Mouse (Mus musculus) fat pad, adult 2 months (tissue): Measurements from ENCODE around the gene Plekhn1.

Experiments
- DNase-seq: peaks from one replicate; pipeline ENCODE4 v3.0.0-alpha.2; 2011; ENCODE audit warnings: low read depth, low spot score; ENCODE audit errors: extremely low read depth

Plekhn1 gene

DNA sequence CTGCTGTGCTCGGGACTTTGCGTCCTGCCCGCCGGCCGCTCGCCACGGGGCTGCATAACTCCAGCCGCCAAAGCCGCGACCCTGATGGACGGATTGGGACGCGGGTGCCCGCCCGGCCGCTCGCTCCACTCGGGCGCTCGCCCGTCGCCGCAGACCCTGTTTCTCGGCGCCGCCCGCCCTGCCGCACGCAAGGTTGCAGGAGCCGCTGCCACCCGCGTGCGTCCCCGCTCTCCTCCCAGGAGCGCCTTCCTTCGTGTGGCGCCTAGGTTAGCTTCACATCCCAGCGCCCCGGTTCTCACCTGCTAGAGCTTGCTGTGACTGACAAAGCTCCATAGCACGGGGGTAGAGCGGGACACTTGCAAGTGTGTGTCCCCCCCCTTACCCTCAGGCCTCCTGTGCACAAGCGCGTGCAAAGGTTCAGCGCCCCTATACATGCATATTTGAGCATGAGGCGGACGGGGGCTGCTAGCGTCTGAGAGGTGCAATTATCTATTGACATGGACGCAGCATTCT, at the start of gene Plekhn1:
Plekhn1 (minus strand) TSS at position 157 of the 513 bp plus-strand sequence.
- no peak for DNase-seq

DNA sequence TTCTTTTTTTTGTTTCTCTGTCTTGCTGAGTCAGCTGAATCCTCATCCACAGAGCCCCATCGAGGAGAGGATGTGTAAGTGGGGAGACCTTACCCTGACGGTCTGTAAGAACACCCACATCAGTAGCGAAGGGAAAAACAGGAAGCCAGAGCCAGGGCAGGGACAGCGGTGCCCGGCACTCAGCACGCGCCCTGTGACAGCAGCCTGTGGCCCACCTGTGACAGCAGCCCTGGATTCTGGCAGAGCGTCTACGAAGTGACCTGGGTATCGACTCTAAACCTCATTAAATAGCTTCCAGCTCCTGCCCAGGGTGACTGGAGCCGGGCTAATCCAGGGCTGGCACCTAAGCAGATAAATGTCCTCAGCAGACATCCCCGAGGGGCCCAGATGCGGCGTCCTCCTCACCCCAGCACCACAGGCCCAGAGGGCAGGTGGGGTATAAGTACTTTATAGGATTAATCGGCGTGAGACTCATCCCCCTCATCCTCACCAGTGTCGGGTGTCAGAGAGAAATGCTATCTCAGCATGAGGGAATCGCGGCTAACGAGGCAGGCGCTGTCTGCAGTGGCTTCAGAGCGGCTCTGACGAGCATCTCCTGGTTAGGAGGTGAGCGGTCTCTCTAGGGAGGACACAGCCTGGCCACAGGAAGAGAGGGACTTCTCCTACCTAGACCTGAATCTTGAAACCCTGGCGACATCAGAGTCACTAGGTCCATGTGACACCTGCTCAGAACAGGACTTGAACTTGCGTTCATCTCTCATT, 20.6 kb upstream of the Plekhn1 start, which contains the start of gene Samd11:
Samd11 (minus strand) TSS at position 580 of the 762 bp plus-strand sequence.
- DNase-seq, result no peak

DNA sequence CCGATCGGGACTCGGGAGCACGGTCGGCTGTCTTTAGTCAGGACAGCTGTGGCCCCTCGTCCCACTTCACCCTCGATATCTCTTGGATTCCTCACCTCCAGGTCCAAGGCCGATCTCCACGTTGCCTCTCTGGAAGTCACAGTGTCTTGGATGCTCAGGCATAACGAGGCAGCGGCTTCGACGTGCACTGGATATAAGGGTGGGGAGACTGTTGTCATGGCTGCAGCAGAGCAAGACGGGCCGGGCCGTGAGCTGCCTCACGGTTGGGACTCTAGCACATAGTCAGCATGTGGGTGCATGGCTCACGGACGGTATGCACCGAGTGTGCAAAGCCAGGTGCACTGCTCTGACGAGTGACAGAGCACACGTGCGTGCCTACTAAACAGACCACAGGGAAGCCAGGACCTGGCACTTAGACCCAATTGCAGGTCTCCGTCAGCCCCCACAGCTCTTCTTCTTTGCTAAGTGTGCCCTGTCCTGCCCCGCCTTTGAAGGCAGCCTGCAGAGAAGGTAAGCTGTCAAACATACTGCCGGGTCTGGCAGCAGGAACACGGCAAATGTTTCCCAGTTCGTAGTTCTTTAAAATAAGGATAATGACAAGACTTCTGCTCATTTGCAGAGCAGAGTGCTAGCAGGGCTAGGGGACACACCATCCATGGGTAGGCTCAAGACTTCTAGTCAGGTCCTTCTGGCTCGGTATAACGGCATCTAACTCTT, 19.9 kb upstream of the Plekhn1 start:
- no peak for DNase-seq

DNA sequence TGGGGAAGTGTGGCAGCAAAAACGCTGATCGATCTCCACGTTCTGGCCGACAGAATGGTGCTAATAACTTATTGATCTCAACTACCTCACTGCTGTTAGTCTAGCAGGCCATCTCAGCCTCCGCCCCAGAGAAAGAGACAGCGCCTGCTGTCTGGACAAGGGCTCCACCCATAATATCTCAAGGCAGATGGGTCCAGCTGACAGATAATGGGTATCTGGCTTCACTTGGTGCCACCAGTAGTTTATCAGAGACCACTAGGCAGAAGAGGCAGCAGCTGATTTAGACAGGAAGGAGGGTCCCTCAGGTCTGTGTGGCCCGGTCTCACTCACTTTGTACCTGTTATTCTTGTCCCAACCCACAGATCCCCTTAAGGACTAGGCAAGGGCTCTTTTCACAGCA, 18.4 kb upstream of the Plekhn1 start:
- no peak for DNase-seq

DNA sequence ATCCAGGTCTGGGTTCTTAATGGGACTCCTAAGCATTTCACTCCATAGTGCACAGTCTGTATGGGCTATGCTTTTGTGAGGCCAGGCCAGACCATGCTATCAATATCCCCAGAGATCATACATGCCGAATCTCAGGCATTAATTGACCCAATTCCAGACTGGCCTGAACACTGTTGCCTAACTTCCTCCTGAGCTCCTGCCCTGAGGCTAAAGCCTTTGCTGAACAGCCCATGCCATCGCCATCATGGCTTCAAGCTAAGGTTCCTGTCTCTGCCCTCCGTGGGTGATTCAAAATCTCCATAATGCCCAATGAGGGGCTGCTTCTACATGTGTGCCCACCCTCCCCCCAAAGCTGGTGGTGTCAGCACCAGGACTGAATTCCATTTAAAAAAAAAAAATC, 18.0 kb upstream of the Plekhn1 start:
- DNase-seq, result no peak

DNA sequence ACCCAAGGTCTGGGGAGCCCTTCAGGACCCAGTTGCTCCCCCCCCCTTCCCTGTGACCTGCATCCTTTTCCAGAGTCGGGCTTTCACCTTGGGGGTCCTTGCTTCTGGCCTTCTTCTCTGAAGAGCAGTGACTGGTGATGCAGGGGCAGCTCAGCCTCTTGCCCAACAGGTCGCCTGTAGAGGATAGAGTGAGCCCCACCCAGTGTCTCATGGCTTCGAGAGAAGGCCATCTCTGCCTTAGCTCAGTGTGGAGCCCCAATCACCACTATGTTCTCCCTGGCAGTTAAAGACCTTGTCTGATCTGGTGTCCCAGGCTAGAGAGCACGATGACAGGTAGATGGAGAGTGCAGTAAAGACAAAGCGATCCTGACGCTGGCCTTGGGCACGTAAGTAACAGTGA, 17.5 kb upstream of the Plekhn1 start:
- no peak for DNase-seq

DNA sequence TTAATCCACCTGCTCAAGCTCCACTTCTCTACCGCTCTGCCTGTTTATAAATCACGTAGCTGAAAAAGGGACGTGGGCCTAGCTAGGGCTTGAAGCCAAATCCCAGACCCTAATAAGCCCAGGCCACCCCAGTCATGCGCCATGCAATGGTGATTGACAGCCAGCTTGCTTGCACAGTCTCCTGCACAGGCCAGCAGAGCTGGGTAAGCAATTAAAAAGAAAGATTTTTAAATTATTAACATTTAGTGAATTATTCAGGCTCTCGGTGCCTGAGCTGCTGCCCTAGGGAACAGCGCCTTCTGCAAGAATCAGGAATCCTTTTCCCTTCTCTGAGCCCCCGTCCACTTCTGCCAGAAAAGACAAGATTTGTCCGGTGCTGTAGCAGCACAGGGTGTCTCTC, 16.4 kb upstream of the Plekhn1 start:
- DNase-seq, result no peak

DNA sequence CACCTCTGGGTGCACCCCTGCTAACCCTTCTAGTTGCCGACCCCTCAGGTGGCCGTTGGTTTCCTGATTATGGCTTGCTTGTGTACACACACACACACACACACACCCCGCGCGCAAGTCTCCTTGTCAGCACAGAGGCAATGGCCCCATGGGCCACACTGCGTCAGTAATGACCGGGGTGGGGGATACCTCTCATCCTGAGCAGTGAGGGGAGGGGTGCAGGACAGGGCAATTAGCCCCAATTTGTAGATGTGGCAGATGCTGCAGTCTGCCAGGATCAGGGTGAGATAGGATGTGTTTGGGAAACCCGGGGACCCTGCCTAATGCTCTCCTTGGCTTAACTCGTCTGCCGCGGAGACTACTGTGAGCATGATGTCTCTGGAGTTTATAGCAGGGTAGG, 14.9 kb upstream of the Plekhn1 start:
- no peak for DNase-seq

DNA sequence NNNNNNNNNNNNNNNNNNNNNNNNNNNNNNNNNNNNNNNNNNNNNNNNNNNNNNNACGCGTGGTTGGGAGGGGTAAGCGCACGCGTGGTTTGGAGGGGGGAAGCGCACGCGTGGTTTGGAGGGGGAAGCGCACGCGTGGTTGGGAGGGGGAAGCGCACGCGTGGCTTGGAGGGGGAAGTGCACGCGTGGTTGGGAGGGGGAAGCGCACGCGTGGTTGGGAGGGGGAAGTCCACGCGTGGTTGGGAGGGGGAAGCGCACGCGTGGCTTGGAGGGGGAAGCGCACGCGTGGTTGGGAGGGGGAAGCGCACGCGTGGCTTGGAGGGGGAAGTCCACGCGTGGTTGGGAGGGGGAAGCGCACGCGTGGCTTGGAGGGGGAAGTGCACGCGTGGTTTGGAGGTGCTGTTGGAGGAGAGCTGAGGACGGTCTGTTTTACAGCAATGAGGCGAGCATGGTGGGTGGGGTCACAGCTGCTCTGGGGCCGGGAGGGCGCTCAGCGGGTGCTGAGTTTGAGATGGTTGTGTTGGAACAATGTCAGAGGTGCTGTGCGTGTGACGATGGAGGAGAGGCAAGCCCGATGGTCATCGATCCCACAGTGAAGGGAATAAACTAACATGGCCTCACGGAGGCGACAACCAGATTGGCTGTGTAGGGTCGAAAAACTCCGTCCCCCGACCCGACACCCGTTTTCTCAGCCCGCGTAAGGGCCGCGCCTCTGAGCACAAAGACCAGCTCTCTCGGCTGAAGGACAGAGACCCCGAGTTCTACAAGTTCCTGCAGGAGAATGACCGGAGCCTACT, 2.2 kb upstream of the Plekhn1 start:
- DNase-seq, result no peak

DNA sequence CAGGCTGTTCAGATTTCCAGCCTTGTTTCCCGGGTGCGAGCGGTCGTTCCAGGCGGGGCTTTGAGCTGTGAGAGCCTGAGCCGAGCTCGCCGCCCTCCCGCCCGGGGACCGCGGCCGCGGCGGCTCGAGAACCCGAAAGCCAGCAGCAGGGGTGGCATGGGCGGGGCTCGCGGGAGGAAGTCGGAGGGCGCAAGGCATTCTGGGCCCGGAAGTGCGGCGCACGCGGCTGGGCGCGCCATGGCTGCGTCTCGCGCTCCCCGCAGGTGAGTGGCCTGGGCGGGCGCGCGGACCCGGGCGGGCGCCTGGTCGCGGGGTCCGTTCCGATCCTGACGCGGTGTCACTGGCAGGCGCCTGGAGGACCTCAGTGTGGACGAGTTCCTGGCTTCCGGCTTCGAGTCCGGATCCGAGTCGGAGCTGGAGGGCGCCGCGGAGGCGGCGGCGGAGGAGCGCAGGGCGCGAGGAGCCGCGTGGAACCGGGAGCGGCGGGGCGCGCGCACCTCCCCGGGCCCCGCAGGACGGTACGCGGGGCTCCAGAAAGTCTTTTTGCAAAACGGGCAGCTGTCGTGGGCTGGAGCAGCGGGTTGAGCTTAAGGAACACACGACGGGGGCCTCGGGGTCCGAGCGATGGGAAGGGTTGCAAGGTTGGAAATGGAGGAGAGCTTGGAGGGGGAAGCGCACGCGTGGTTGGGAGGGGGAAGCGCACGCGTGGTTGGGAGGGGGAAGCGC, 1.3 kb upstream of the Plekhn1 start, which contains the start of gene Noc2l:
Noc2l (plus strand) TSS at position 203 of the 726 bp plus-strand sequence.
- DNase-seq, result no peak

DNA sequence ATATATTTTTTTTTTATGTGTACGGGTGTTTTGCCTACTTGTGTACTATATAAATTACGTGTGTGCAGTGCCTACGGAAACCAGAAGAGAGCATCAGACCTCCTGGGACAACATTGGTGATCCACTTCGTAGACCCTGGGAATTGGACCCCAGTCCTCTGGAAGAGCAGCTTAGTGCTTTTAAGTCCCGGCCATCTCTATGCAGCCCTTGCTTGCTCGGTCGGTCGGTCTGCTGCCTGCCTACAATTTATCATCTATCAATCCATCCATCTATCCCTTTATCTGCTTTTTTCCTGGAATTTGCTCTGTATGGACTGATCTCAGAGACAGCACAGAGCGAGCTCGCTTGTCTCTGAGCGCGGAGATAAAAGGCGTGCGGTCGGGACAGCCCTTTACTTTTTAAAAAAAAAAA, 708 bp upstream of the Plekhn1 start:
- no peak for DNase-seq

DNA sequence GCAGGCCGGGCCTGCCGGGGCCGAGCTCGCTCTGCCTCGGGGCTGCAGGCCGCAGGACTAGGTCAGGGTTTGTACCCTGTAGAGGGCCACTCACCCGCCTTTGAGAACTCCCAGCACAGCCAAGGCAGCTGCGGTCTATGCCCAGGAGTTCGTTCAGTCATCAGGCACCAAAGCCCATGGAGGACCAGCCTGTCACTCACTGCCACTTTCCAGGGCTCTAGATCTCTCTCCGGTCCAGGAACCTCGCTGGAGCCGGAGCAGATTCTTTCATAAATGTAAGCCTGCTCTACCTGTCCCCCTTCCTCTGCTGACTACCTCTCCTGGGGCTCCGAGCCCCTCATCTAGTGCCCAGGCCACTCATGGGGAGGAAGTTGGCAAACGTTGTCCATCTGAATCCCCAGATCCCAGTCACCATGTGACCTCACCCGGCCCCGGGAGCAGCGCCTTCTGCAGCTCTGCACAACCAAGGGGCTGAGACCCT, 596 bp downstream of the Plekhn1 start:
- no peak for DNase-seq

DNA sequence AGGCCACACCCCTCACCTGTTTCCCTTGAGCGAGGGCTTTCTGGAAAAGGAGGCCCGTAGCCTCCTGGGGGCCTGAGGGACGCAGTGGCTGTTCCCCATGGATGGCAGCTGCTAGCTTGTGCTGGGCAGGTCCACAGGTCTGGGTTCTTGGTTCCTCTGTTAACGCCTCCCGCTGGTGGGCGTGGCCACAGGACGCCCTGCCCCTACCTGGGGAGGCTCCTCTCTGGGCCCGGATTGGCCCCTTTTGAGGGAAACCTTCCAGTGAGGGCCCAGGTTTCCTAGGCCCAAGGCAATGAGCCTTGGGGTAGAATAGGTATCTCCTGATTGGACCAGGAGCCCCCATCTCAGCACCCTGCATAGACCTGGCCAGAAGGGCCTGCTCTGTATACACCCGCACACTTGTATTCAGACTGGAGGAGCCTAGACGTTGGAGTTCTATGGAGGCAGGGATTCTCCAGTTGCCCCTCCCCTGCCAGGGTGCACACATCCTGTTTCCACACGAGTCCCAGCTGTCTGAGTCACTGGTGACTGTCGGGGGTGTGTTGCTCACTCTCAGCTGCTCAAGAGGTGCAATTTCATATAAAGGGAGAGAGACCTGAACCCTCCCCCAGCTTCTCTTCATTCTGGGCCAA, 6.1 kb downstream of the Plekhn1 start:
- no peak for DNase-seq

DNA sequence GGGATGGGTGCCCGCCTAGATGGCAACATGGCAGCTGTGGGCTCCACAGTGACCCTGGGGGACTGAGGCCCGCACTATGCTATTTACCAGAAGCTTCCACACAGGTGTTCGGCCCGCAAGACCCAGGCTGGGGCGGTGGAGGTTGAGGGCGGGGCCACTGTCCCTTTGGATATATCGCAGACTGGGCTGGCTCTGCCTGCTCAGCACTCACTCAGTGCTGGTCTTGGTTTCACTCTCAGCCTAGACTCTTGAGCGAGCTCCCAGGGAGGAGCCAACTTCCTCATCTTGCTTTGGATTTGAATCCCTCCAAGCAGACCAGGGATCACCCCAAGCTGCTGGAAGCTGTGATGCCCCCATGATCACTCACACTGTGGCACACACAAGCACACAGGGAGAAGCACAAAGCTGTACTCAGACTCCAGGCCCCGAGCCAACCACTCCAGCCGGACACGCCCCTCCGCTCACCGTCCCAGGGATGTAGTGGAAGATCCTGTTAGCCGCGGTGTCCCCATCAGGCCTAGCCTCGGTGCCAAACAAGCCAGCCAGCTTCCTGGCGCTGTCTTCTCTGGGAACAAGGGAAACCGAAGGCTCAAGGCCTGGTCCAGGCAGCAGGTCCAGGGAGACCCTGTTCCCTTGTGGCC, 6.8 kb downstream of the Plekhn1 start:
- DNase-seq, result no peak

DNA sequence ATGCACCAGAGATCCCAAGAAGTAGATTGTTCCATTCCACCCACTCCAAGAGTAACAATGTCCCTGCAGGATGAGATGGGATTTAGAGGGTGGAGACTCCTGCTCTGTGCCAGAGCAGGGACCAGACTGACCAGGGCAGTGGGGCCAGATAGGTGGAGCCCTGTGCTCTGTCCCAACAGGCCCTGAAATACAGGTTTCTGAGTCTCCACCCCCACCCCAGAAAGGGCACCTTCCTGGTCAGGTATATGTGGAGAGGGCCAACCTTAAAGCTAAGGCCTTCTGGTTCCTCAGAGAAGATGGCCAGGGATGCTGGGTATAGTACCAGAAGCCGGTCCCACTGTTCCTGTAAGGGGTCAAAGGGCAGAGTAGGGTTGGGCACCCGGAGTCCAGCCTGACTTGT, 10.4 kb downstream of the Plekhn1 start:
- DNase-seq, result no peak

DNA sequence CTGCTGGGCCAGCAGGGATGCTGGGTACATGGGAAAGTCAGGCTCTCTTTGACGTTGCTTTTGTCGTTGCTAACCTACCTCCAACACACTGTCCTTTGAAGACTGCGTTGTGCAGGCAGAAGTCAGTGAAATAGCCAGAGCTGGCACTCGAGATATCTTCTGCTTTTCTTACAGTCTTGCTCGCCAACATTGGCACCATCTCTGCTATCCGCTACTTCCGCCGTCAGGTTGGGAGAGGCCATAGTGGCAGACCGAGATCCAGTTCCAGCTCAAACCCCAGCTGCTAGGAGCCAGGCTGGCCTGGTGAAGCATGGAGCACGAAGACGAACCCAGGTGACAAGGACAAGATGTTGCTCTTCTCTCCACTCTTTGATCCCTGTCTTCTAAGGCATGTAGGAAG, 14.7 kb downstream of the Plekhn1 start:
- no peak for DNase-seq

DNA sequence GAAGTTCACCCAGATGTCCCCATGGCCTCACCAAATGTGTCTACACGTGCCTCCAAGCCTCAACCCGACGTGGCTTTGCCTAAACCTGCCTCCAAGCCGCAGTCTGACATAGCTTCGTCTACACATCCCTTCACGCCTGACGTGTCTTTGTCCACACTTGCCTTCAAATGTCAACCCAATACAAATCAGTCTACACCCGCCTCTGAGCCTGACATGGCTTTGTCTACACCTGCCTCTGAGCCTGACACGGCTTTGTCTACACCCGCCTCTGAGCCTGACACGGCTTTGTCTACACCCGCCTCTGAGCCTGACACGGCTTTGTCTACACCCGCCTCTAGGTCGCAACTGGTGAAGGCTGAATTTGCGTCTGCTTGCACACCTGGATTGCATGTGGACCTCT, 16.8 kb downstream of the Plekhn1 start:
- DNase-seq, result no peak

DNA sequence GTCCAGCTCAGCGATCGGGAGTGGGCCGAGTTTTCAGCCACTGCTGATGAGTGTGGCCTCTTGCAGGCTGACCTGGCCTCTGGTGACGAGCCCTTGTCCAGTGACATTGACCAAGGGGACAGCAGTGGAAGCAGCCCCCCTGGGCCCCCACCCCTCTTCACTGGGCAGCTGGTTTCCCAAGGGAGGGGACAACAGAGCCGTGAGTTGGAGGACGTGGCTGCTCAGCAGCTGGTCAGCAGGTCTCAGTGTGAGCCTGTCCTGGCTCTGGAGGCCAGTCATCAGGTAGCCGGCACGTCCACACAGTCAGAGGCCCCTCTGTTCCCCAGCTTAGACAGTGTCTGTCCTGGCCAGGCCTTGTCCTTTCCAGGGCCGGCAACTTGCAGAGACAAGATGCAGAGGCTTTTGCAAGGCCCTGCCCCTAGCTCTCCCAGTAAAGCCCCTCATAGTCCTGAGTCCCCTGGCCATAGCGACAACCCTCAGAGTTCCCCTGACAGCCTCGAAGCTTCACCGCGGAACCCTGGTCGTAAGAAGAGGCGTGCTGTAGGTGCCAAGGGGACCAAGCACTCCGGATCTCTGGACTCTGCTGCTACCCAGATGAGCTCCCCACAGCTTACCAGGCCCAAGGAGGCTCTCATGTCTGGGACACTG, 17.5 kb downstream of the Plekhn1 start:
- no peak for DNase-seq

DNA sequence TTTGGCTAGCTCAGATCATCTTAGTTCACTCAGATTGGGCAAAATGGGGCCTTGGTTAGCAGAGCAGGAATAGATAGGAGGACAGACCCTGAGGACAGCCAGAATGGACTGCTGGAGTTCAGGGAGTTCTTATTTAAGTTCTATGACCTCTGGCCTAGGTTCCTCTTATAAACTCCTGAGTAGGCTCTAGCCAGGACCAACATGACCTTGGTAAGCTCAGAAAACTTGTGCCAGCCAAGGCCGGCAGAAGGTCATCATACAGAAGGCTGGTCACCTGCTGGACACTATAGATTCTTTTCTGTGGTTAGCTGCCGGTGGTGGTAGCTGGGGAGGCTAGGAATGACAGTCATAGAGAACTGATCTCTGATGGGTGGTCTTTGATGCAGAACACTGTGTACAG, 18.5 kb downstream of the Plekhn1 start:
- DNase-seq, result no peak
